10 mouse cellular contexts compared by ENCODE assay signal in genomic region chr9:56265022-56265360, GRCm38 (mm10).
DNase-seq lines count a peak whose midpoint lies in the region; ATAC-seq and TF ChIP-seq lines count a peak whose summit lies in the region.
"Had no signal": no experiment of that assay in that cellular context is flagged by ENCODE, and none has a peak within 500 bp of the region (broad histone marks: within the 10 kb centered on the region; RNA-seq: fewer than 3 reads in every experiment).

No protein-coding gene starts in this region.

- H3K9me3 ChIP-seq in heart, embryonic 11.5 days (replicated peaks; ENCODE audit: control insufficient read depth, low read length), result peaks cover 6% of the 10 kb centered on the region
- peaks cover 6% of the 10 kb centered on the region for H3K9me3 ChIP-seq in liver, postnatal 0 days (ENCODE audit: low read length)

- TF ChIP-seq POLR2A in bone marrow macrophage, adult 2 months (IDR thresholded peaks at IDR 0.05; ENCODE audit: borderline replicate concordance, low read depth, low read length), result no peak

- 0 out of 2 replicates have a peak overlapping the region, but pooled peaks have one; percentile 1 for H3K4me2 ChIP-seq in heart, embryonic 11.5 days
- H3K4me2 ChIP-seq in liver, postnatal 0 days (ENCODE audit: low read depth, low read length), result no peak overlapping the region
- H3K4me2 ChIP-seq: limb, embryonic 15.5 days had no signal

- H3K36me3 ChIP-seq in heart, embryonic 11.5 days (ENCODE audit: control insufficient read depth, insufficient read depth, low read length), result no peaks in the 10 kb centered on the region
- H3K36me3 ChIP-seq in liver, postnatal 0 days (replicated peaks; ENCODE audit: insufficient read depth, low read length), result no peaks in the 10 kb centered on the region
- H3K36me3 ChIP-seq: limb, embryonic 15.5 days had no signal

- no peak for DNase-seq in heart, adult 11 months
- no peak for DNase-seq in liver, postnatal 0 days
- DNase-seq in liver, result no peak
- DNase-seq in Muller cell, postnatal 12 days (ENCODE audit: inconsistent ontology term), result no peak
- no peak for DNase-seq in gastrocnemius, postnatal 4 days (ENCODE audit: low spot score in 2 of 2)
- DNase-seq: right cerebral cortex, postnatal 14 days had no signal

- WGBS in heart, embryonic 11.5 days (ENCODE audit: insufficient replicate concordance), result 26% methylated on average over 8 of the region's 8 CpGs
- WGBS in liver, postnatal 0 days (ENCODE audit: insufficient replicate concordance), result 32% methylated on average over 8 of the region's 8 CpGs

- no peak for ATAC-seq in heart, embryonic 11.5 days (replicated peaks; ENCODE audit: insufficient number of reproducible peaks, low FRiP score, low TSS enrichment)
- peak; percentile 17; the same call in 1 of the 2 replicates for ATAC-seq in liver, postnatal 0 days
- peak; percentile 20; the same call in 1 of the 2 replicates for ATAC-seq in megakaryocyte progenitor cell, adult 5-6 weeks (replicated peaks; ENCODE audit: poor library complexity)

- H3K4me1 ChIP-seq in heart, embryonic 11.5 days (ENCODE audit: control insufficient read depth, insufficient read depth, low read length), result peaks cover 25% of the 10 kb centered on the region
- H3K4me1 ChIP-seq in liver, postnatal 0 days (ENCODE audit: insufficient read depth), result peaks cover 3% of the 10 kb centered on the region
- peaks cover 65% of the 10 kb centered on the region for H3K4me1 ChIP-seq in bone marrow macrophage, adult 2 months (ENCODE audit: control insufficient read depth, insufficient read depth, low read length)
- H3K4me1 ChIP-seq: limb, embryonic 15.5 days had no signal

- no peak overlapping the region for H3K4me3 ChIP-seq in heart, embryonic 11.5 days (ENCODE audit: low read depth, low read length)
- H3K4me3 ChIP-seq in liver, postnatal 0 days (ENCODE audit: low read depth, low read length), result no peak overlapping the region
- H3K4me3 ChIP-seq in bone marrow macrophage, adult 2 months (ENCODE audit: insufficient read depth, low read length), result peak overlapping the region; percentile 11
- H3K4me3 ChIP-seq: limb, embryonic 15.5 days had no signal

- no peak overlapping the region for H3K27ac ChIP-seq in heart, embryonic 11.5 days (ENCODE audit: low read depth, low read length)
- H3K27ac ChIP-seq in liver, postnatal 0 days (ENCODE audit: low read depth), result no peak overlapping the region
- H3K27ac ChIP-seq in bone marrow macrophage, adult 2 months (ENCODE audit: insufficient read depth, low read depth, low read length), result peak overlapping the region; percentile 100
- H3K27ac ChIP-seq: limb, embryonic 15.5 days had no signal

- no peaks in the 10 kb centered on the region for H3K27me3 ChIP-seq in heart, embryonic 11.5 days (ENCODE audit: control insufficient read depth, insufficient read depth, low read length)
- H3K27me3 ChIP-seq in liver, postnatal 0 days (ENCODE audit: insufficient read depth, low read length), result no peaks in the 10 kb centered on the region
- H3K27me3 ChIP-seq: limb, embryonic 15.5 days had no signal

- no peak for TF ChIP-seq CTCF in liver, postnatal 0 days (IDR thresholded peaks at IDR 0.05; ENCODE audit: low read depth)
- no peak for TF ChIP-seq CTCF in bone marrow macrophage, adult 2 months (IDR thresholded peaks at IDR 0.05; ENCODE audit: low read depth, low read length)

- H3K9ac ChIP-seq in heart, embryonic 11.5 days (ENCODE audit: low read depth, low read length), result no peak overlapping the region
- H3K9ac ChIP-seq in liver, postnatal 0 days (replicated peaks), result no peak overlapping the region
- H3K9ac ChIP-seq: limb, embryonic 15.5 days had no signal

- no peak for TF ChIP-seq EP300 in liver, postnatal 0 days (IDR thresholded peaks at IDR 0.05; ENCODE audit: low read depth)
